Mouse (Mus musculus): ENCODE measurements around the gene Cxxc4.

Cxxc4 gene

DNA sequence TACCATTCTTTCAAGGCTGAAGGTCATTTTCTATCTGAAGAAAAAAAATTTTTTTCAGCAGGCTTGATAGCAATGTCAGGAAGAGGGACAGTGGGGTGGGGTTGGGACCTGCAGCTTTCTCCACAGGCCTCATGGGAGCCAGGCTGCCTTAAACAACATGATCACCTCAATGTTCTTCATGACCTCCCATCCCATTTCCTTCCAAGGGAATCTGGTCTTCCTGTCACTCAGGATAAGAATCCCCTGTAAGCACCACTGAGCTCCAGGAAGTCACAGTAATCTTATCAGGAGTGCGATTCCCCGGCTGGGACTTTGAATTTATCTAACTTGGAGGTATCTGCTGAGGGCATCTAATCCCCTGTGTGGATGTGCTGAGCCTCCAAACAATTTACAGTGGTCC, 17.9 kb downstream of the Cxxc4 start:
- DNase-seq = no peak

DNA sequence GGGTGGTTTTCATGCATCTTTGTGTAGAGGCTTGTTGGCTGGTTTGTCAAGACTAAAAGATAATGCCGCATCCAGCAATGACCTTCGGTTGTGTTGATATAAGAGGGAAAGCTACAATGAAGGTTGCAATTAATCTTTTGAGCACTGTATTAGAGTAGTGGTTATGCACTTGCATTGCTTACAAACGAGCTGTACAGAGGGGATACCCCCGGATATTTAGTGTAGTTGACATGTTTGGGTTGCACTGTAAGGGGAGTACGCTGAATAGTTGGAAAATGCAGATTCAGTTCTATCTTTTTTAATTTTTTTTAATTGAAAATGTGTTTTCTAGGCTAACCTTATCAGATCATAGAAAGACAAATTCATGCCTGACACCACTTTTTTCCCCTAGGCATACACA, 22.4 kb downstream of the Cxxc4 start:
- no peak for DNase-seq

DNA sequence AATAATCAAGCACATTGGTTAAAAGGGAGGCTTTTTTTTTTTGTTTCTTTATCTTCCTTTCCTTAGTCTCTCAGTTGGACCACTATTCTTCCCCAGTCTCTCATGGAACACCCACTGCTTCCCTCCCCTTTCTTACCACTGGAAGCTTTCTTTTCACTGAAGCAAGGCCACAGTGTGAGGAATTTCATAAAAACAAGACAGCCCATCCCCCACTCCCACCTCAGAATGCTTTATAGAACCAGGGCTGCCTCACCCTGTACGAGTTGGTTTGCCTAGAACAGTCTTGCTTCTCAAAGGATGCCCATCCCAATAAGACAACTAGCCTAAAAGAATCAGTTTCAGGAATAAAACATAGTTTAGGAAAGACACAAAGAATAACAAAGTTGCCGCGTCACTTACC, 23.0 kb downstream of the Cxxc4 start:
- no peak for DNase-seq

DNA sequence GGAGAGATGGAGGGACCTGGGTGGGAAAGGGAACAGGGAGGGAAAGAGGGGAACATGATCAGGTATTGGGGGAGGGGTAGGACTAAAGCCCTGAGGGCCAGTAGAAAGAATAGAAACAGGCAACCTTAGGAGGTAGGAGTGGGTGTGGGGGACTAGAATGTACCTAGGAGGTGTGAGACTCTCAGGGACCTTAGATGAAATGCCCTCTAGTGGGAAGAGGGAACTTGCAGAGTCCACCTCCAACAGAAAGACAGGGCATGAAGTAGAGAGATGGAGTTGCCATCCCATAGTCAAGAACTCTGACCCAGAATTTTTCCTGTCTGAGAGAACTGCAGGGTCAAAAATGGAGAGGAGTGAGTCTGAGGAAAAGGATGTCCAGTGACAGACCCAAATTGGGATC, 43.4 kb downstream of the Cxxc4 start:
- DNase-seq = no peak

DNA sequence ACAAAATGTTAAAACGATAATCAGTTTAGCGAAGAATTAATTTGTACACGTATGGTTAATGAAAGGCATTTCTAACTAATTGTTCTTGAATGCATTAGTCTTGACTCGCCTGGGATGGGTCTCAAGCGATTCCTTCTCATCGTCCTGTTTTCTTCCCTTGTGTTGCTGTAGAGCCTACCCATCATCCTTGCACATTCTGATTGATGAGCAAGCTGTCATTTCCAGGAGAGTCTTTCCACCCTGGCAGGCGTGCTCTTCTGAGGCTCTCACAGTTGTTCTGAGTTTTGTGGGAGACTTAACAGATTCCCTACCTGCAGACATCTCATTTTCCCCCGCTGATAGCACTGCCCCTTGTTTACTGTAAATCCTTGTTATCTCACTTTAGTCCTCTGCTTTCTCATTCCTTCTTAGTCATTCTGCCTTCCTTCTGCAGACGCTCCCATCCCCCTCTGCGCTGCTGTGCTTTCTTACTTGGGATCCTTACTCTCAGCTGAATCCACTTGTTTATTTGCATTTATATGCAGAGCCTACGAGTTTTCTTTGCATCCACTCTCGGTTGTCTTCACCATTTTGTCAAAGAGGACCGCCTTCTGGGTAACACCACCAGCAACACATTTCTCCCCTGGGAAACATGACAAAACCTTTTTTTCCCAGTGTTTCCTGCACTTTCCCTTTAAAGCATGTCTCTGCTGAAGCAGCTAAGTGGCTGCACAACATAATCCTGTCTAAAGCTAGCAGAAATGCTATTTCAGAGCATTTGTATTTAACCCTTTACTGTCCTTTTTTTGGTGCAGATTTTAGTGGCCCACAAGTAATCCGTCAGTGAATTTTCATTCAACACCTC, 45.5 kb downstream of the Cxxc4 start:
- no peak for DNase-seq

DNA sequence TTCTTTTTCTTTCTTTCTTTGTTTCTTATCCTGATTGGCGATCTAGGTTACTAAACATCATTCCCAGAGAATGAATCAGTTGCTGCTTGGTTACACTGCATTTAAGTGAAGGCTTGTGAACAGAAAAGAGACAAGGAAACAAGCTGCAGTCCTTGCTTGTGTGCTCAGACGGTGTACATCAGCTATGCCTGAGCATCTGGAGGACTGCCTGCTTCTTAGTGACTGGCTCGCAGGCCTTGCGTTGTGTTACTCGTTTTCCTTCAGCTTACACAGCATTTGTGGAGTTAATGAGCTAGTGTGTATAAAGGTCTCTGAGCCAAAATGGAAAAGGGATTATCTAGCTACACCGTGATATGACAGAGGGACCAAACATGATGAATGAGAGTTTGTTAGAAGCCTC, 58.9 kb downstream of the Cxxc4 start:
- DNase-seq = no peak

DNA sequence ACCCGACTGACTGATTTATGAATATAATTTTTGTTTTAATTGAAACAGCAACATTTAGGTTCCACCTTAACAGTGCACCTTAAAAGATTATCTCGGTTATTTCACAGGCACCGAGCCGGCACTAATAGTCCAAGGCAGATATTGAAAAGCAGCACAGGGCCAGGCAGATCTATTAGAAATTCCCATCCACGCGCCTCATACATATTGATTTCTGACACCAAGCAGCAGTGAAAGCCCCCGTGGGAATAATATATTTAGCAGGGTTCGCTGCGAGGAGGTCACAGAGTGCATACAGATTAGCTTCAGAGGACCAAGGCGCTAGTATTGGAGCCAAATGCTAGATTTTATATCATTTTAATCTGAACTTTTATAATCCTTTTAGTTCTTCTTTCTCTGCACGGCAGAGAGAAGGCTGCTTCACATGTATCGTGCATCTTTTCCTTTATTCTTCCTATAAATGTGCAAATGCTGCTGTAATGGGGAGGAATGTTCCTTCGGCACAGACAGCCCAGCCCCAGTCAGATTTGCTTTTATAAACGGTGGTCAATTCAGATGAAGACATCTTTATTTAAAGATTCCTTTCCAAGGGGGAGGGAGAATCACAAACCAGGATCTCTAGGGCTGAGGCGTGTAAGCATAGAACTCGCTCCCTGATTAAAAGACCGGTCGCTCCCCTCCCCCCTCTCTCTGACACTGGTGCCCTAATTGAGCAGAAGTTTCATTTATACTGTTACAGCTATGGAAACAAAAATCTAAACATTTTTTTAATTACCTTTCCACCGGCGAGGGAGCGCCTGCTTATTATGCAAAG, 66.6 kb downstream of the Cxxc4 start:
- DNase-seq = no peak

DNA sequence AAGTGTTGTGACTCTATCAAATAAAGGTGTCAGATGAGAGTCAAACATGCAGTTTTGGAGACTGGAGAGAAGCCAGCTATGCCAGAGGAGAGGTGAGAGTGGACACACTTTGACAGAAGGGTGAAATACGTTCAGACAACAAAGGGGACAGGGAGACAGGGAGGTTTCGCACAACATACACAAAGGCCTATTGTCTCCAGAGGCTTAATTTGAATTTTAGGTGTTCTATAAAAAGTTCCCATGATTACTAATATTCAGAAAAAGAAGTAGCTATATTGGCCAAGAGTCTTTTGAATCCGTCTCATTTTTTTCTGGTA, 67.2 kb downstream of the Cxxc4 start:
- DNase-seq = no peak

DNA sequence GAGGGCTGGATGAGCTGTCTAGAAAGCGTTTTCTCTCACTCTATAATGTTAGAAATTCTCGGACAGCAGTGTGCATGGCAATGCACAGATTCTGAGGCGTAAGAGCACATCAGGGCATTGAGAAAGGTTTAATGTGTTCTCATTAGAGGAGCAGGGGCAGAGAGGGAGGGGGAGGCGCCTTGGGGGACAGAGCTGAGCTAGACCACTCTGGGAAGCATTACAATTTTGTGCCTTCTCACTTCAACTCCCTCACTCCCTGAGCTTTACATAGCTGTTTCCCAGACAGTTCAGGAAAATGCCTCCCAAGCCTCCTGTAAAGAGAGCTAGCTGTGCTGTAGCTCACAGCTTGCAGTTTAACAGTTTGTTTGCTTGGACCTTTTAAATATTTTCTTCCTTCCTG, 70.2 kb downstream of the Cxxc4 start:
- no peak for DNase-seq

DNA sequence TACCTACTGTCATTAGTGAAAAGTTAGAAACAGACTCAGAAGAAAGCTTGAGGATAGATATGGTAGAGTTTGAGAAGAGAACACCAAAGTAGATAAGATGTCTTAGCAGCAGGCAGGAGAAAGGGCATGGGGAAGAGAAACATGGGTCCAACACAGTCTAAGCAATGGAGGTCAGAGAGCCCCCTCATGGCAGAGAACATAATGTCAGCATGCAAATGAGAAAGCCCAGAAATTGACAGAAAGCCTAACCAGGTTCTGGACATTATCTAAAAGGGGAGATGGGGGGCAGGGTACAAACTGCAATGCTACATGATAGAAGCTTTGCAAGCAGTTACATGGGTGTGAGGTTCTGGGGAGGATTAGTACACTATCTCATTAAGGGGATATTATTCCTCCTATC, 71.5 kb downstream of the Cxxc4 start:
- DNase-seq = no peak

All from thymus, postnatal 25 days (tissue).